Mouse (Mus musculus) heart, postnatal 36 days (tissue): ENCODE data around the gene Fam49a. TPM values are rescaled to one million over a fixed set of nuclear protein-coding genes. Genes with fewer than 3 reads are reported as not detected.

Source experiments
- DNase-seq, 2 experiments: peaks; one replicate each; pipeline ENCODE4 v3.0.0; 2021 to 2022
- intact Hi-C: fragments of 180-260 bp; cut with DNase I; formaldehyde crosslinking; loops from one replicate; pipeline ENCODE4 v1.15.1; 2025
- total RNA-seq, 2 experiments: library from RNA; stranded (reverse); gene quantifications; 2 replicates each; pipeline ENCODE4 v1.2.3; 2021

Fam49a gene
- total RNA-seq, 2 experiments from 2014 or later, result 8.6 to 10.5 TPM

GRCm38 (mm10) chr12:12263371-12263791, 1.4 kb downstream of the Fam49a start:
- DNase-seq, result peak in 1 of 2 experiments; percentile 31
- intact Hi-C loops, result loop anchor here (2.0 to 5.0 kb wide), 3 partner anchors 39 to 87 kb away; no protein-coding TSS in a partner anchor

GRCm38 (mm10) chr12:12264151-12264550, 2.2 kb downstream of the Fam49a start:
- intact Hi-C loops, result loop anchor here (5.0 kb wide), 1 partner anchor 38 kb away; no protein-coding TSS in a partner anchor
- no peak for DNase-seq

- DNase-seq, result no peak
- intact Hi-C loops, result no loop called here
Observed at GRCm38 (mm10) chr12:12266552-12266951, 4.6 kb downstream of the Fam49a start.

GRCm38 (mm10) chr12:12270495-12270894, 8.6 kb downstream of the Fam49a start:
- no peak for DNase-seq
- intact Hi-C loops, result no loop called here

- DNase-seq, result no peak
- intact Hi-C loops, result no loop called here
Observed at GRCm38 (mm10) chr12:12274115-12274514, 12.2 kb downstream of the Fam49a start.

GRCm38 (mm10) chr12:12275124-12275779, 13.3 kb downstream of the Fam49a start:
- no peak for DNase-seq
- intact Hi-C loops, result no loop called here

- intact Hi-C loops, result no loop called here
- no peak for DNase-seq
Observed at GRCm38 (mm10) chr12:12277741-12278463, 16.0 kb downstream of the Fam49a start.

- DNase-seq, result no peak
- intact Hi-C loops, result no loop called here
Observed at GRCm38 (mm10) chr12:12278464-12278872, 16.5 kb downstream of the Fam49a start.

- intact Hi-C loops, result loop anchor here (2.0 kb wide), 1 partner anchor 17 kb away; no protein-coding TSS in a partner anchor
- DNase-seq, result peak; percentile 58 to 62
Observed at GRCm38 (mm10) chr12:12283702-12284288, 21.9 kb downstream of the Fam49a start.

GRCm38 (mm10) chr12:12284521-12284920, 22.6 kb downstream of the Fam49a start:
- intact Hi-C loops, result loop anchor here (2.0 kb wide), 1 partner anchor 16 kb away; no protein-coding TSS in a partner anchor
- peak; percentile 53 to 54 for DNase-seq

GRCm38 (mm10) chr12:12287131-12287786, 25.3 kb downstream of the Fam49a start:
- intact Hi-C loops, result no loop called here
- peak; percentile 31 to 44 for DNase-seq

GRCm38 (mm10) chr12:12287787-12288132, 25.8 kb downstream of the Fam49a start:
- intact Hi-C loops, result no loop called here
- DNase-seq, result no peak

- no peak for DNase-seq
- intact Hi-C loops, result no loop called here
Observed at GRCm38 (mm10) chr12:12288586-12288985, 26.6 kb downstream of the Fam49a start.

GRCm38 (mm10) chr12:12289636-12290035, 27.7 kb downstream of the Fam49a start:
- intact Hi-C loops, result no loop called here
- DNase-seq, result no peak

GRCm38 (mm10) chr12:12292043-12292618, 30.2 kb downstream of the Fam49a start:
- intact Hi-C loops, result no loop called here
- no peak for DNase-seq

- intact Hi-C loops, result no loop called here
- DNase-seq, result no peak
Observed at GRCm38 (mm10) chr12:12294380-12295171, 32.6 kb downstream of the Fam49a start.

- intact Hi-C loops, result no loop called here
- DNase-seq, result no peak
Observed at GRCm38 (mm10) chr12:12298451-12298850, 36.5 kb downstream of the Fam49a start.

GRCm38 (mm10) chr12:12299303-12299702, 37.4 kb downstream of the Fam49a start:
- DNase-seq, result no peak
- intact Hi-C loops, result no loop called here

- intact Hi-C loops, result loop anchor here (2.0 to 5.0 kb wide), 2 partner anchors 16 to 39 kb away; partner anchors contain the start of gene Fam49a
- DNase-seq, result no peak
Observed at GRCm38 (mm10) chr12:12301149-12301548, 39.2 kb downstream of the Fam49a start.

- intact Hi-C loops, result loop anchor here (2.0 to 5.0 kb wide), 2 partner anchors 17 to 40 kb away; partner anchors contain the start of gene Fam49a
- DNase-seq, result peak; percentile 54 to 64
Observed at GRCm38 (mm10) chr12:12301815-12302214, 39.9 kb downstream of the Fam49a start.
